Mouse (Mus musculus) CH12F3 (cell line): ENCODE measurements around the gene Map3k4.

Source experiments
- in situ Hi-C: fragments of 300-500 bp; cut with MboI; formaldehyde crosslinking; loops from 2 replicates; pipeline ENCODE4 v1.14.3; 2020; ENCODE audit warnings: low sequenced_read_pairs

Gene Map3k4

DNA sequence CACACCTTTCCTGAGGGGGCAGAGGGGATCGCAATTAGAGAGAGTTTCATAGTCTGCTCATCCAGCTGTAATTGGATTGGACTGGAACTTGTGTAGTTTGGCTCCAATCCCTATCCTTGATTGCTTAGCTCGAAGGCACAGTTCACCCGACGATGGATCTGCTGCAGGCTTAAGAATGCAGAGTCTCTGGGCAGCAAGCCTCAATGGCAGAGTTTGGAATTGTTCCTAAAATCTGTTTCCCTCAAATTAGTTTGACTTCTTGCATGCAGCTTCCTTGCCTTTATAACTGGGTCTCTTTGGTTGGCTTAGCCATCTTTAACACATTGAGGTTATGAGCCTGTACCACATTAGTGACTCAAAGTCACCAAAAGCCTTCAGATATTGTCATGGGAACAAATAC lies 118.7 kb downstream of the Map3k4 start:
- in situ Hi-C loops, result loop anchor here (10.0 kb wide), 1 partner anchor 95 kb away; no protein-coding TSS in a partner anchor

DNA sequence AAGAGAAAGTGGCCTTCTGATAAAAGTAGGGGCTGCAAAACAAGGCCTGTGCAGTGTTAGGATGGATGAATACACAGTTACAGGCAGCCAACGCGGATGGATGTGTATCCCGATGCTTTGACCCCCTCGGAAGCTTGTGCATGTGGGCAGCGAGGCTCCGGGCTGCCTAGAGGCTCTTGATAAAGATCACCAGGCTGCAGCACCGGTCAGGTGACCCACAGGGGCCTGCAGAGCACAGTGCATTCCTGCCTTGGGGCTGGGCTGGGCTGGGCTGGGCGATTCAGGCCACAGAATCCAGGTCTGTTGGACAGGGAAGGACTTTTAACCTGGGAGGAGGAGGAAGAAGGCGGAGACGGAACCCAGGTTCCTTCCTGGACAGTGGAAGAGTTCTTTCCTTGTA lies 123.0 kb downstream of the Map3k4 start:
- in situ Hi-C loops, result no loop called here

DNA sequence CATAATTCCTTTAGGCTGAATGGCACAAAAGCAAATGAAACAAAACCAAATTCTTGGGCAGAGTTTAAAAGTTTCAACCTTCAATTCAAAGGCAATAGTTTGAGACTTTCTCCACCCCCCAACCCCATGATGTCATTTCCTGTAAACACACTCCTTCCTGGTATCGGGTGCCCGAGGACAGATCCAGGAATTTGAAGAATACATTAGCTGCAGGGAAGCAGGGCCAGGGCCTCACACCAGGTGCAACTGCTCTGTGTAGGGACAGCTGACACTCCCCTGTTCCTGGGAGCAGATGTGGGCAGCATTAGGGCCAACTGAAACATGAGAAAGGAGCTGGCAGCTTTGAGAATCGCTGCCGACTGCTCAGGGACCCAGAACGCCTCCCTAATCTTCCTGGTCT lies 123.5 kb downstream of the Map3k4 start:
- in situ Hi-C loops, result no loop called here

DNA sequence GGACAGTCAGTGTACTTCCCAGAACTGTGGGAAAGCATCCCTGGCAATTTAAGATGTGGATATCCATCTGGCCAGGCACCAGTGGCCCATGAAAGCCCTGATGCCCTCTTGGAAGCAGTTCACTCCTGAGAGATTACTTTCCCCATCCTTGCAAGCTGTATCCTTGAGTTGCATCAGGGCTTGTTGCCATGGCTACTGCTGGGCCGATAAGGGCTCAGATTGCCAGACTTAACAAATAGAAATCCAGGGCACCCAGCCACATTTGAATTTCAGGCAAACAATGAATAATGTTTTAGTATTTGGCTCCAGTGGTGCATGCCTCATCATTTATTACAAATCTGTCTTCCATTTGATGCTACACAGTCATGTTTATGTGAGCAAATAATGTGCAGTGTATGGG lies 130.8 kb downstream of the Map3k4 start:
- in situ Hi-C loops, result no loop called here

DNA sequence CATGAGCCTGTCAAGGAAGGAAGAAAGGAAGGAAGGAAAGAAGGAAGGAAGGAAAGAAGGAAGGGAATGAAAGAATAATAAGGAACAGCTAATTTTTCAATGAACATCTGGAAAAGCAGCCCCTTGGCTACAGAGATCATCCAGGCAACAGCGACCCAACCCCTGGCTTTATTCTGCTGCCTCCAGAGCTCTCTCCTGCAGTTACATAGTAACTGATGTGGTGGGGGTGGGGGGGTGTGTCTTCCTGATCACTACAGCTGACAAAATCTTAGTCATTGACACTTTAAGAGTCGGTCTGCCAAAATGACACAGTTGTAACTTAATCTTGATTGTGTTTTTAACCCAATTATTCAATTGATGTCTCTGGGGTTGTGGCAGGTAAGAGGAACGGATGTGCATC lies 132.3 kb downstream of the Map3k4 start:
- in situ Hi-C loops, result no loop called here

DNA sequence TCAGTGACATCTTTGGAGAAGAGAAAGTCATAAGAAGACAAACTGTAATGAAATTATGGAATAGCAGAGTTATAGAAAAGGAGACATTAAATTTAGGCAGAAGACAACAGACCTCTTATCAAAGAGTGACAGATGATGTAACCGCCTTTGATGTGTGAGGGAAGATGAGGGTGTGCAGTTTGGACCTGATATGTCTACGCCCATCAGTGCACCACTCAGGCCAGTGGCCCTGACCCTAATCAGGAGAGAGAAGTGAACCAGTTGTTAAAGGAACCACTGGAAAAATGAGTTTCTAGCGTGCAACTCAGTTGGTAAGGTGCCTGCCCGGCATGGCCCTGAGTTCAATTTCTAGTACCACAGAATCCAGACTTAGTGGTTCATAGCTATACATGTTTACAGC lies 132.7 kb downstream of the Map3k4 start:
- in situ Hi-C loops, result no loop called here

DNA sequence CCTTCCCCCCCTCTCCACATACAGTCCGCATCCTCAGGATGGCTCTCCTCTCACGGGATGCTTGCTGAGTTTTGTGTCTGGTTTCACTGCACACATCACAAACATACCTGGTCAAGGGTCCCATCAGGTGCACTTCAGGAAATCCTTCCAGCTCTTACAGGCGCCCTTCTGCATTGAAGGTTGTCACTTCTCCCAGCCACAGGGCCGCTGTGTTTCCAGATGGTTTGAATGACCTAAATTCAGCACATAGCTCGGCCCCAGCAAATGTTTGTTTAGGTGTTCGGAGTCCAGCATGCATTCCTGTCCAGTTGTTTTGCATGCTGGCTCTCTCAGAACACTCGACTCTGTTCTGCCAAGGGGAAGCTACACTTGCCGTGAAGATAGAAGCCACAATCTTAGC lies 134.3 kb downstream of the Map3k4 start:
- in situ Hi-C loops, result no loop called here

DNA sequence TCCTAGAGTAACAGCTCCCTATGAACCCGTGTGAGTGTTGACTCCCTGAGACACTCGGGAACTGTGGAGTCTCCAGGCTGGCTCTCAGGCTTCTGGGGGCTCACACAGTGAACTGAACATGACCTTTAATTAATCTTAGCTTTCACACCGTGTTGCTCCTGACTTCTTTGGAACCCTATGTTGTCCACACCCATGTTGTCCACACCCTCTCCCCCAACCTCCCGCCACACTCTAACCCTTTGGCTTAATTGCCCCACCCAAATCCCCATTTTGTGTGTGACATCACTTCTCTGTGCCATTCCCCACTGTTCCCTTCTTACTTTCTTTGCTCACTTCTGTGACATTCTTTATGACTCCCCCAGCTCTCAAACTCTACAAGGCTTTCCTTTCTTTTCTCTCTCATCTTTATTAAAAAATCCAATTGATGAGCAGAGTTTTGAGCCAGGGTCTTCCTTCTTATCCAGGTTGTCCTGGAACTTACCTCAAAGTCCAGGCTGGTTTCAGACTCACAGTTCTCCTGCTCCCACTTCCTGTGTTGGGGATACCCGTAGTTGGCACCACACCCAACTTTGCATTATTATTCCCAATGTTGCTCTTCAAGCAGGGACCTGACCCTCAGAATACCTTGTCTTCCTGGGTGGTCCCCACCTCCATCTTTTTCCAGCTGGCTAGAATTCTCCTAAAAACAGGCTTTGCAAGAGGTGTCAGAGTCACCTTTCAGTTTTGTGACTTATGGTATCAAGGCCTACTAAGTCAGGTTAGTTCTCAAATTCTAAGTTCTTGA lies 135.7 kb downstream of the Map3k4 start:
- in situ Hi-C loops, result no loop called here

DNA sequence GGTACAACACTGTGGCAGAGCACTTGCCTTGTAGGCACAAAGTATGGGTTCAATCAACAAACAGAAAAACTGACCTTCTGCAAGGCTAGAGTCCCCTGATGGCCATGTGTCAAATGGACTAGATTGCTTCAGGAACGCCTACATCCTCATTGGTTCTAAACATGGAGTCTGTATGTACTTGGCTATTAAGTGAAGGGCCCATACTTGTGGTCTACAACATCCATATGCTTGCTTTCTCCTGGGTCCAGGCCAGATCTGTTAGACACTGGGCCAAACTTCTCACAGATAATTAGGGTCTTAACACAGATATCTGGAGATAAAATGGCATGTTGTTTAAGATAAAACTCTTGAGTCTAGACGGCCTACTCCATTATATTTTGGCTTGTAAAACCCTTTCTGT lies 138.8 kb downstream of the Map3k4 start:
- in situ Hi-C loops, result no loop called here

DNA sequence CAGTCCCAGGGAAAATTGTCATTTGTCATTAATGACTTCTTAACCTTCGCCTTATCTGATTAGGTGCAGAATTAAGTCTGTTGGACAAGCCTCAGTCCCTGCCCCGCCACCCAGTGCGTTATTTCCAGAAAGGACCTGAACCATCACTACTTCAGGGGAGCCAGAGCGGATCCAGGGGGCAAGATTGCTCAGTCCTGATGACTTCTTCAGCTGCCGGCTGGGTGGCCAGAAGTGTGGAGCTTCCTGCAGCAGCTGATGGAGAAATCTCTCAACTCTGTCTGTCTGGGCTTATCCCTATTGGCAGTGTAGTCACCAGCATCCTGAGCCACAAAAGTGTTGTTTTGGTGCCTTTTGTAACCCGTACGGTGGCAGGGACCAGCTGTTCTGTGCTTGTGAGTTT lies 139.3 kb downstream of the Map3k4 start:
- in situ Hi-C loops, result no loop called here
